Mouse (Mus musculus) ES-Bruce4 (cell line): ENCODE measurements around the gene Tent4b.

Experiments used
- CTCF ChIP-seq: IDR thresholded peaks from one replicate; pipeline ENCODE4 v1.8.1; 2011; ENCODE audit warnings: low read depth, low read length
- POLR2A ChIP-seq: IDR thresholded peaks from one replicate; pipeline ENCODE4 v1.8.1; 2011; ENCODE audit warnings: low read length; ENCODE audit not compliant: insufficient read depth

- TF ChIP-seq CTCF (no peak), POLR2A (no peak)
These were observed 81.9 kb downstream of the Tent4b start for GRCm38 (mm10) chr8:88280904-88281303.
